Mouse (Mus musculus) liver, postnatal 0 days (tissue): ENCODE results near the gene Nufip2.

Experiments
- CTCF ChIP-seq: sonication (generic); IDR thresholded peaks from 2 replicates; pipeline ENCODE4 v1.5.1; 2016; ENCODE audit warnings: antibody characterized with exemption, low read depth
- EP300 ChIP-seq: IDR thresholded peaks from 2 replicates; pipeline ENCODE4 v1.6.1; 2016; ENCODE audit warnings: antibody characterized with exemption, low read depth, mild to moderate bottlenecking

- no peak for TF ChIP-seq EP300
- no peak for TF ChIP-seq CTCF
These were observed 438 bp downstream of the Nufip2 start for GRCm38 (mm10) chr11:77686346-77686840.
